Mouse (Mus musculus): ENCODE measurements around the gene Rapgef6. TPM values are rescaled to one million over a fixed set of nuclear protein-coding genes. Genes with fewer than 3 reads are reported as not detected.

Gene Rapgef6
- total and polyA plus RNA-seq, 2 experiments: 8.7 to 14.1 TPM

- H3K4me1 ChIP-seq (ENCODE audit: control insufficient read depth, insufficient read depth, low read length): no peaks in the 10 kb centered on the region
- no peaks in the 10 kb centered on the region for H3K79me2 ChIP-seq (ENCODE audit: control insufficient read depth, insufficient read depth, low read length)
- peak; percentile 49 for DNase-seq (ENCODE audit: extremely low read depth, low read depth, low spot score)
- no peaks in the 10 kb centered on the region for H3K27me3 ChIP-seq (ENCODE audit: control insufficient read depth, insufficient read depth, low read length)
- no peak overlapping the region for H3K9ac ChIP-seq (ENCODE audit: low read depth, low read length)
- no peak overlapping the region for H3K4me3 ChIP-seq (ENCODE audit: insufficient read depth, low read depth, low read length)
- 42% methylated on average over 4 of the region's 4 CpGs for WGBS
- TF ChIP-seq CTCF (IDR thresholded peaks at IDR 0.05; ENCODE audit: low read depth, low read length) (peak; percentile 43), POLR2A (IDR thresholded peaks at IDR 0.05; ENCODE audit: extremely low read depth, insufficient read depth, low read length) (no peak)
- H3K36me3 ChIP-seq (ENCODE audit: control insufficient read depth, insufficient read depth, low read length): no peaks in the 10 kb centered on the region
- no peak overlapping the region for H3K27ac ChIP-seq (replicated peaks; ENCODE audit: insufficient read depth, low read depth, low read length)
These were observed 180.7 kb downstream of the Rapgef6 start for GRCm38 (mm10) chr11:54703306-54703705.

GRCm38 (mm10) chr11:54708153-54708552, 185.5 kb downstream of the Rapgef6 start:
- Histone ChIP-seq H3K27ac (replicated peaks; ENCODE audit: insufficient read depth, low read depth, low read length) (no peak overlapping the region), H3K9ac (ENCODE audit: low read depth, low read length) (no peak overlapping the region), H3K79me2 (ENCODE audit: control insufficient read depth, insufficient read depth, low read length) (no peaks in the 10 kb centered on the region), H3K36me3 (ENCODE audit: control insufficient read depth, insufficient read depth, low read length) (no peaks in the 10 kb centered on the region), H3K4me3 (ENCODE audit: insufficient read depth, low read depth, low read length) (no peak overlapping the region), H3K27me3 (ENCODE audit: control insufficient read depth, insufficient read depth, low read length) (no peaks in the 10 kb centered on the region), H3K4me1 (ENCODE audit: control insufficient read depth, insufficient read depth, low read length) (no peaks in the 10 kb centered on the region)
- no peak for TF ChIP-seq POLR2A (IDR thresholded peaks at IDR 0.05; ENCODE audit: extremely low read depth, insufficient read depth, low read length)
- no peak for TF ChIP-seq CTCF (IDR thresholded peaks at IDR 0.05; ENCODE audit: low read depth, low read length)
- WGBS: 59% methylated on average over 2 of the region's 2 CpGs
- no peak for DNase-seq (ENCODE audit: extremely low read depth, low read depth, low spot score)

GRCm38 (mm10) chr11:54709645-54710044, 187.0 kb downstream of the Rapgef6 start:
- Histone ChIP-seq H3K79me2 (ENCODE audit: control insufficient read depth, insufficient read depth, low read length) (no peaks in the 10 kb centered on the region), H3K27me3 (ENCODE audit: control insufficient read depth, insufficient read depth, low read length) (no peaks in the 10 kb centered on the region), H3K9ac (ENCODE audit: low read depth, low read length) (no peak overlapping the region), H3K4me3 (ENCODE audit: insufficient read depth, low read depth, low read length) (no peak overlapping the region), H3K36me3 (ENCODE audit: control insufficient read depth, insufficient read depth, low read length) (no peaks in the 10 kb centered on the region), H3K27ac (replicated peaks; ENCODE audit: insufficient read depth, low read depth, low read length) (no peak overlapping the region), H3K4me1 (ENCODE audit: control insufficient read depth, insufficient read depth, low read length) (no peaks in the 10 kb centered on the region)
- WGBS: 58% methylated on average over 2 of the region's 2 CpGs
- TF ChIP-seq POLR2A (IDR thresholded peaks at IDR 0.05; ENCODE audit: extremely low read depth, insufficient read depth, low read length) (no peak), CTCF (IDR thresholded peaks at IDR 0.05; ENCODE audit: low read depth, low read length) (no peak)
- DNase-seq (ENCODE audit: extremely low read depth, low read depth, low spot score): no peak

GRCm38 (mm10) chr11:54710512-54711293, 188.1 kb downstream of the Rapgef6 start:
- 88% methylated on average over 4 of the region's 4 CpGs for WGBS
- no peak overlapping the region for H3K4me3 ChIP-seq (ENCODE audit: insufficient read depth, low read depth, low read length)
- no peak overlapping the region for H3K27ac ChIP-seq (replicated peaks; ENCODE audit: insufficient read depth, low read depth, low read length)
- H3K9ac ChIP-seq (ENCODE audit: low read depth, low read length): no peak overlapping the region
- no peaks in the 10 kb centered on the region for H3K79me2 ChIP-seq (ENCODE audit: control insufficient read depth, insufficient read depth, low read length)
- no peaks in the 10 kb centered on the region for H3K27me3 ChIP-seq (ENCODE audit: control insufficient read depth, insufficient read depth, low read length)
- H3K36me3 ChIP-seq (ENCODE audit: control insufficient read depth, insufficient read depth, low read length): no peaks in the 10 kb centered on the region; the same call in 1 of the 2 replicates
- TF ChIP-seq POLR2A (IDR thresholded peaks at IDR 0.05; ENCODE audit: extremely low read depth, insufficient read depth, low read length) (no peak), CTCF (IDR thresholded peaks at IDR 0.05; ENCODE audit: low read depth, low read length) (no peak)
- no peaks in the 10 kb centered on the region for H3K4me1 ChIP-seq (ENCODE audit: control insufficient read depth, insufficient read depth, low read length)
- no peak for DNase-seq (ENCODE audit: extremely low read depth, low read depth, low spot score)

- Histone ChIP-seq H3K27ac (replicated peaks; ENCODE audit: insufficient read depth, low read depth, low read length) (no peak overlapping the region), H3K27me3 (ENCODE audit: control insufficient read depth, insufficient read depth, low read length) (no peaks in the 10 kb centered on the region), H3K4me1 (ENCODE audit: control insufficient read depth, insufficient read depth, low read length) (no peaks in the 10 kb centered on the region), H3K4me3 (ENCODE audit: insufficient read depth, low read depth, low read length) (no peak overlapping the region), H3K79me2 (ENCODE audit: control insufficient read depth, insufficient read depth, low read length) (no peaks in the 10 kb centered on the region), H3K9ac (ENCODE audit: low read depth, low read length) (no peak overlapping the region), H3K36me3 (ENCODE audit: control insufficient read depth, insufficient read depth, low read length) (no peaks in the 10 kb centered on the region; the same call in 1 of the 2 replicates)
- DNase-seq (ENCODE audit: extremely low read depth, low read depth, low spot score): no peak
- TF ChIP-seq CTCF (IDR thresholded peaks at IDR 0.05; ENCODE audit: low read depth, low read length) (no peak), POLR2A (IDR thresholded peaks at IDR 0.05; ENCODE audit: extremely low read depth, insufficient read depth, low read length) (no peak)
- 78% methylated on average over 2 of the region's 2 CpGs for WGBS
These were observed 190.2 kb downstream of the Rapgef6 start for GRCm38 (mm10) chr11:54712849-54713248.

GRCm38 (mm10) chr11:54717893-54718292, 195.2 kb downstream of the Rapgef6 start:
- DNase-seq (ENCODE audit: extremely low read depth, low read depth, low spot score): no peak
- Histone ChIP-seq H3K79me2 (ENCODE audit: control insufficient read depth, insufficient read depth, low read length) (no peaks in the 10 kb centered on the region), H3K9ac (ENCODE audit: low read depth, low read length) (no peak overlapping the region), H3K4me1 (ENCODE audit: control insufficient read depth, insufficient read depth, low read length) (no peaks in the 10 kb centered on the region), H3K4me3 (ENCODE audit: insufficient read depth, low read depth, low read length) (no peak overlapping the region), H3K27ac (replicated peaks; ENCODE audit: insufficient read depth, low read depth, low read length) (no peak overlapping the region), H3K27me3 (ENCODE audit: control insufficient read depth, insufficient read depth, low read length) (no peaks in the 10 kb centered on the region), H3K36me3 (ENCODE audit: control insufficient read depth, insufficient read depth, low read length) (peaks cover 8% of the 10 kb centered on the region)
- TF ChIP-seq CTCF (IDR thresholded peaks at IDR 0.05; ENCODE audit: low read depth, low read length) (no peak), POLR2A (IDR thresholded peaks at IDR 0.05; ENCODE audit: extremely low read depth, insufficient read depth, low read length) (no peak)
- WGBS: 93% methylated on average over 3 of the region's 3 CpGs
